Mouse (Mus musculus) hindbrain, embryonic 14.5 days (tissue): ENCODE data around the gene Olfr481. TPM values are rescaled to one million over a fixed set of nuclear protein-coding genes. Genes with fewer than 3 reads are reported as not detected.

Experiments used
- polyA plus RNA-seq: library from polyadenylated mRNA; unstranded; fragments of >200 nt; fragmentation: Nextera tagmentation; extraction: Ambion mirVana; gene quantifications from 2 replicates; pipeline ENCODE4 v1.2.1, GENCODE M21; 2014

Gene Olfr481
- polyA plus RNA-seq, 1 experiment from 2014 or later, result not detected

Other genes with a start within 250 kb of the Olfr481 start
- gene Olfr470, start 232.4 kb upstream of the Olfr481 start, polyA plus RNA-seq, result not detected in 2 replicates
- gene Olfr472, start 182.0 kb upstream of the Olfr481 start, polyA plus RNA-seq, result not detected in 2 replicates
- gene Olfr473, start 149.4 kb upstream of the Olfr481 start, polyA plus RNA-seq, result not detected in 2 replicates
- gene Olfr474, start 125.2 kb upstream of the Olfr481 start, polyA plus RNA-seq, result not detected in 2 replicates
- not detected in 2 replicates for gene Olfr476, start 115.1 kb upstream of the Olfr481 start, polyA plus RNA-seq
- gene Olfr477, start 93.2 kb upstream of the Olfr481 start, polyA plus RNA-seq, result not detected in 2 replicates
- not detected in 2 replicates for gene Olfr478, start 45.9 kb upstream of the Olfr481 start, polyA plus RNA-seq
- gene Olfr479, start 29.2 kb upstream of the Olfr481 start, polyA plus RNA-seq, result not detected in 2 replicates
- not detected in 2 replicates for gene Olfr480, start 12.5 kb upstream of the Olfr481 start, polyA plus RNA-seq
- 0.13 TPM in 1 of 2 replicates, not detected in the other for gene Olfr482, start 17.7 kb downstream of the Olfr481 start, polyA plus RNA-seq
- not detected in 2 replicates for gene Olfr483, start 21.0 kb downstream of the Olfr481 start, polyA plus RNA-seq
- not detected in 2 replicates for gene Olfr484, start 47.6 kb downstream of the Olfr481 start, polyA plus RNA-seq
- not detected in 2 replicates for gene Olfr485, start 80.0 kb downstream of the Olfr481 start, polyA plus RNA-seq
- gene Olfr486, start 92.9 kb downstream of the Olfr481 start, polyA plus RNA-seq, result not detected in 2 replicates
- not detected in 2 replicates for gene Olfr487, start 134.8 kb downstream of the Olfr481 start, polyA plus RNA-seq
- not detected in 2 replicates for gene Olfr488, start 178.5 kb downstream of the Olfr481 start, polyA plus RNA-seq
- not detected in 2 replicates for gene Olfr490, start 209.1 kb downstream of the Olfr481 start, polyA plus RNA-seq
- gene Olfr491, start 233.6 kb downstream of the Olfr481 start, polyA plus RNA-seq, result not detected in 2 replicates
- not detected in 2 replicates for gene Olfr492, start 243.8 kb downstream of the Olfr481 start, polyA plus RNA-seq